Mouse (Mus musculus): ENCODE data around the gene Ctu2.
A peak's percentile ranks its signal among the peaks of the same experiment; 100 is the strongest.

Gene Ctu2

GRCm38 (mm10) chr8:122484831-122485230 lies 8.9 kb downstream of the Ctu2 start:
- DNase-seq (ENCODE audit: low spot score), result no peak

DNA sequence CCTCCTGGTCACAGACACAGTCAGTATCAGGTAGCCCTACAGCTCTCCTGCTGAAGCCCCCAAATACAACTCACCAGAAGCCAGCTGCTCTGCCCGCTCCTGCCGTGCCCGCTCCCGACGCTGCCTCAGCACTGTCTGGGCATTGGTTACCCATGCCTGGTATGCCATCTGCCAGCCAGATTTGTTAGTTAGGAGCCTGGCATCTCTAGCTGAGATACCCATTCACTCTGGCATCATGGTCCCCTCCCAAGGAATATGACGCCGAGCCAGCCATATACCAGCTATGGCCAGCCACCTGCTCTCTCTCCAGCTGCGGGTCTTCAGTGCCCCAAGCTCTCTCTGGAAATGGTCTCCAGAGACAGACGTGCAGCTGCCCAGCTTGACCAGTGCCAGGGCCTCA lies 12.4 kb downstream of the Ctu2 start:
- DNase-seq (ENCODE audit: low spot score), result no peak

DNA sequence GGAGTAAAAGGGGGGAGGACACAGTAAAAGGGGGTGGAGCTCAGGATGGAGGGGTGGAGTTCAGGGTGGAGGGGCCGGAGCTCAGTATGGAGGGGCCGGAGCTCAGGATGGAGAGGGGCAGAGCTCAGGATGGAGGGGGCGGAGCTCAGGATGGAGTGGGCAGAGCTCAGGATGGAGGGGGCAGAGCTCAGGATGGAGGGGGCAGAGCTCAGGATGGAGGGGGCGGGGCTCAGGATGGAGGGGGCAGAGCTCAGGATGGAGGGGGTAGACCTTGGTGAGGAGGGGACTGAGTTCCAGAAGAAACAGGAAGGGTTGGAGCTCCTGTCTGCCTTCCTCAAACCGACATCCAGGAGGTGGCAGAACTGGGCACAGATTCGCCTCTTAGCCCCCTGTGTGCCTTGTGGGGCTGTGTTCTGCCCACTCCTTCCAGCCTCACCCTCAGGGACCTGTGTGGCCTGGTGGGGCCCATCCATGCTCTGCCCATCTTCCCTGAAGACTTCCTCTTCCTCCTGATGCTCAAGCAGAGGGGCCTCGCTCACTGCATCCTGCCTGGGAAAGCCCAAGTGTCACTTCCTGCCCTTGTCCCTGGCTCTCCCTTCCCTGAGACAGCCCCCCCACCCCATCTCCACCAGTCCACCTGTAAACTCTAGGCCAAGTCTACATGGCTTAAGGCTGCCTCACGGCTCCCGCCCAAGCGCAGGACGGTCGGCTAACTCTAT lies 21.2 kb downstream of the Ctu2 start:
- DNase-seq (ENCODE audit: low spot score), result no peak

DNA sequence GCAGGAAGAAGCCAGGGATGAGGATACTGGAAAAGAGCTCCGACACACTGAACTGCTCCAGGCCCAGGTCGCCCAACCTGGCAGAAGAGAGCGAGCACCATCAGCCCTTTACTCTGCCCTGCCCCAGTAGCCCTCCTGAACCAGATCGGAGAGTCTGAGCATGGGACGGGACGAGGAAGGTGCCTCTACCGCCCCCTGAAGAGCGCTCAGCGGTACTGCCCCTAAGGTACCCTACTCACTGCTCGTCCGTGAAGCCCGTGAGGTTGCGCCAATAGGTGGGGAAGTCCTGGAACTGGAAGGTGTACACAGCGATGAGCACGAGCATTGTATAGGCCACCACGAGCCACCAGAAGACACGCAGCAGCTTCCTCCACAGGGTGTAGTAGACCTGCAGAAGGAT lies 22.0 kb downstream of the Ctu2 start:
- no peak for DNase-seq (ENCODE audit: low spot score)

DNA sequence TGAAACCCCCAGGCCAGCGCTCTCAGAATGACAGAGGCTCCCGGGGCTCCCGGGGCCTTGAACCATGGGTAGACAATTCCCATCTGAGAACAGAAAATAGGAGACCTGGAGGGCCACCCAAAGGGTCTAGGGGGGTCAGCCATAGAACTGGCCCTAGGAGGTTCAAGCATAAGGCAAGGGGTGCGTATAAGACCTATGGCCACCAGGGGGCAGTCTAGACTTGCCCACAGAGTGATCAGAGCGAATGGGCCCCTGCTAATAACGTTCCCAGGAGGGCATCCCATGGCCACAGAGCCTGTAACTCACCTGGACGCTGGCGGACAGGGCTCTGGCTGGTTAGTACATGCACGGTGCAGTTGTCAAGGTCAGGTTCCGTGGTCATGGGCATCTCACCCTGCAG lies 24.9 kb downstream of the Ctu2 start:
- DNase-seq (ENCODE audit: low spot score), result peak; percentile 64

GRCm38 (mm10) chr8:122511552-122511951 lies 35.6 kb downstream of the Ctu2 start:
- peak; percentile 31 for DNase-seq (ENCODE audit: low spot score)

GRCm38 (mm10) chr8:122512392-122512791 lies 36.4 kb downstream of the Ctu2 start:
- no peak for DNase-seq (ENCODE audit: low spot score)

GRCm38 (mm10) chr8:122515699-122516098 lies 39.8 kb downstream of the Ctu2 start:
- no peak for DNase-seq (ENCODE audit: low spot score)

GRCm38 (mm10) chr8:122517541-122518190 lies 41.7 kb downstream of the Ctu2 start:
- DNase-seq (ENCODE audit: low spot score), result no peak

GRCm38 (mm10) chr8:122520611-122521010 lies 44.7 kb downstream of the Ctu2 start:
- no peak for DNase-seq (ENCODE audit: low spot score)

GRCm38 (mm10) chr8:122522796-122523651 lies 47.1 kb downstream of the Ctu2 start:
- no peak for DNase-seq (ENCODE audit: low spot score)

GRCm38 (mm10) chr8:122523652-122524360 lies 47.9 kb downstream of the Ctu2 start:
- no peak for DNase-seq (ENCODE audit: low spot score)

GRCm38 (mm10) chr8:122524506-122524905 lies 48.6 kb downstream of the Ctu2 start:
- DNase-seq (ENCODE audit: low spot score), result no peak

DNA sequence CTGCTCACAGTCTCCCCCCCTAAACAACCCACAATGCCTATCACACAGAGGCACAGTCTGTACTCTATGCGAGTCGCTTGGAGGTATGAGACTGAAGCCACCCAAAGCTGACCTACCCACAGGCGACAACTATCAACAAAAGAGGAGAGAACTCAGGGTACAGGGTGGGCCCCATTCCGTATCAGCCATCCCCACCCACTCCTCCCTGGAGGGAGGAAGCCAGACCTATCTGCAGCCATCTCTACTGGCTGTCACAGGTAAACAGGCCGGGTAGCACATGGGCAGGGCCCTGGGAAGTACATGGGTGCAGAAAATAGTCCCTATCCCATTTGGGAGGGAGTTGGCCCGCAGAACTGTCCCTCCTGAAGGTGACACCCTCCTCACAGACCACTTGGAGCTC lies 49.1 kb downstream of the Ctu2 start:
- DNase-seq (ENCODE audit: low spot score), result no peak

- no peak for DNase-seq (ENCODE audit: low spot score)
Measured at GRCm38 (mm10) chr8:122526084-122526483, 50.1 kb downstream of the Ctu2 start.

GRCm38 (mm10) chr8:122526526-122527170 lies 50.7 kb downstream of the Ctu2 start:
- no peak for DNase-seq (ENCODE audit: low spot score)

GRCm38 (mm10) chr8:122527937-122528336 lies 52.0 kb downstream of the Ctu2 start:
- DNase-seq (ENCODE audit: low spot score), result no peak

GRCm38 (mm10) chr8:122529159-122529558 lies 53.2 kb downstream of the Ctu2 start:
- no peak for DNase-seq (ENCODE audit: low spot score)

DNA sequence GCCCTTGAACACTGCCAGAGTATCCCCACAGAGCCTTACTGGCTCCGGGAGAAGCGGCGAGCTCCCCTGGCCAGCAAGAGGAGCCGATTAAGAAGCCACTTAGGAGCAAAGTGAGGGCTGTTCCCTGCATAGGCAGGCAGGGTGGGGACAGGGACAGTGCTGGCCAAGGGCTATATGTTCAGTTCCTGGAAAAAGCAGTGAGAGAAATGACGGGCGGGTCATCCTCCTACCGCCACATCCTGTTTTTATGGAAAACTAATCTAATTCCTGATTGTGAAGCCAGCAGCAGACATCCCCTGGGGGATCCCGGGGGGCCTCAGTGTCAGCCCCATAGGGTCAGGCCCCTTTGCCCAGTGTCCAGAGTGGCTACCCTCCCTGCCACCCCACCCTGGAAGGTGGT lies 55.4 kb downstream of the Ctu2 start:
- no peak for DNase-seq (ENCODE audit: low spot score)
